Mouse (Mus musculus) bone marrow, adult 2 months (tissue): ENCODE data around the gene Ppp6r3. TPM values are rescaled to one million over a fixed set of nuclear protein-coding genes. Genes with fewer than 3 reads are reported as not detected.

Experiments used
- H3K27ac ChIP-seq: fragments of 200-500 bp; 2 replicates; pipeline ENCODE4 v1.5.1; 2012; ENCODE audit warnings: low read depth, mild to moderate bottlenecking, control low read depth, inconsistent platforms, low read length; ENCODE audit not compliant: control insufficient read depth, poor library complexity, insufficient read depth
- H3K4me1 ChIP-seq: fragments of 200-500 bp; 2 replicates; pipeline ENCODE4 v1.6.1; 2011; ENCODE audit warnings: low read length; ENCODE audit not compliant: control insufficient read depth, insufficient read depth
- H3K4me3 ChIP-seq: fragments of 200-500 bp; replicated peaks from 2 replicates; pipeline ENCODE3; 2011; ENCODE audit warnings: mild to moderate bottlenecking, low read depth, low read length, control low read depth; ENCODE audit not compliant: control insufficient read depth
- CTCF ChIP-seq: fragments of 200-500 bp; IDR thresholded peaks from 2 replicates; pipeline ENCODE4 v1.5.1; 2011; ENCODE audit warnings: low read length, control low read depth; ENCODE audit not compliant: control insufficient read depth, insufficient read depth
- POLR2A ChIP-seq: fragments of 200-500 bp; IDR thresholded peaks from 2 replicates; pipeline ENCODE4 v1.6.1; 2011; ENCODE audit warnings: low read depth, mild to moderate bottlenecking, control low read depth, low read length, borderline replicate concordance; ENCODE audit not compliant: control insufficient read depth
- WGBS: fragments of 180-500 bp; shearing (Covaris S2); methylation state at CpG from one replicate; pipeline ENCODE4 v1.1.7; 2018; 5-methylcytosine and 5-hydroxymethylcytosine counted together
- polyA plus RNA-seq: library from polyadenylated mRNA; stranded (reverse); fragments of >200 nt; gene quantifications from 2 replicates; pipeline ENCODE4 v1.2.4, GENCODE M21; 2011; ENCODE audit warnings: low replicate concordance; ENCODE audit not compliant: missing spikeins, insufficient read depth, insufficient read length

Gene Ppp6r3
- polyA plus RNA-seq, 1 experiment = 34.6 TPM

GRCm38 (mm10) chr19:3405531-3406281 is 169.8 kb downstream of the Ppp6r3 start:
- Histone ChIP-seq H3K4me3 (no peak overlapping the region), H3K4me1 (peaks cover 17% of the 10 kb centered on the region; the same call in 1 of the 2 replicates), H3K27ac (no peak overlapping the region)
- TF ChIP-seq POLR2A (no peak), CTCF (no peak)
- WGBS = 62% methylated on average over 1 of the region's 1 CpGs

Other genes with a start within 250 kb of the Ppp6r3 start
- gene Tesmin, start 186.9 kb downstream of the Ppp6r3 start, polyA plus RNA-seq = 1.1 TPM in 1 of 2 replicates, not detected in the other
- gene Gal, start 161.2 kb downstream of the Ppp6r3 start, polyA plus RNA-seq = not detected in 2 replicates
- gene Lrp5, start 110.8 kb upstream of the Ppp6r3 start, polyA plus RNA-seq = 4.5 and 5.8 TPM in 2 replicates
- gene 1810055G02Rik, start 132.5 kb upstream of the Ppp6r3 start, polyA plus RNA-seq = 1.8 and 6.0 TPM in 2 replicates
- 24.3 and 43.2 TPM in 2 replicates for gene Kmt5b, start 191.7 kb upstream of the Ppp6r3 start, polyA plus RNA-seq